Mouse (Mus musculus) heart, adult 2 months (tissue): ENCODE measurements around the gene Casp9.

ENCODE experiments used
- CTCF ChIP-seq: fragments of 200-600 bp; IDR thresholded peaks from 2 replicates; pipeline ENCODE4 v1.8.1; 2022; ENCODE audit warnings: antibody characterized with exemption, mild to moderate bottlenecking, moderate library complexity
- POLR2A ChIP-seq: fragments of 200-500 bp; IDR thresholded peaks from 2 replicates; pipeline ENCODE4 v1.6.1; 2011; ENCODE audit warnings: mild to moderate bottlenecking, low read depth, low read length, control low read depth; ENCODE audit not compliant: insufficient read depth

GRCm38 (mm10) chr4:141784835-141785234 is 8.6 kb upstream of the Casp9 start:
- TF ChIP-seq CTCF (no peak), POLR2A (no peak)
